Mouse (Mus musculus): ENCODE measurements at regions not wholly inside any gene's neighbourhood (a gene's known extent, or its start where the extent isn't known, plus 50 kb on each side); places are given as distances from the start of the nearest gene placed in this dataset.

DNA sequence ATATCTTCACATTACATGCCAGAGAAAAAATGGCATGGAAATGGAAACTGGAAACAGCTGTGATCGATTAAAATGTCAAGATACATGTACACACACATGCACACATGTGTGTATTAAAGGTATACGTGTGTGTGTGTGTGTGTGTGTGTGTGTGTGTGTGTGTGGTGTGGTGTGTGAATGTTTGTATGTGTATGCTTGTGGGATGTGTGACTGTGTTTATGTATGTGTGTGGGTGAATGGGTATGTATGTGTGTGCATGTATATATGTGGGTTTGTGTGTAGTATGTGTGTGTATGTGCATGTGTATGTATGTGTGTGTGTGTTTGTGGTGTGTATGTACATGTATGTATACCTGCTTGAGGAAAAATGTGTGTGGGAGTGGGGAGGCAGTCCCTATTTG lies 441.4 kb upstream of the Fam241a start:
- TF ChIP-seq CTCF (IDR thresholded peaks at IDR 0.05; ENCODE audit: borderline replicate concordance, insufficient read depth, low read depth, low read length) (no peak), POLR2A (IDR thresholded peaks at IDR 0.05; ENCODE audit: borderline replicate concordance, insufficient read depth, low read length) (no peak)
